Mouse (Mus musculus) MEL (cell line): ENCODE measurements around the gene Cyp2d11.

ENCODE experiments used
- CTCF ChIP-seq, 3 experiments: IDR thresholded peaks in 2 of 3; conservative IDR thresholded peaks in 1 of 3; 2 replicates each; pipeline ENCODE4 v1.5.1; 2011 to 2012; ENCODE audit warnings: low read length in 3 of 3, low read depth in 2 of 3, mild to moderate bottlenecking in 2 of 3, improper control_type of control experiment in 1 of 3, inconsistent platforms in 1 of 3, mixed read lengths in 1 of 3, moderate library complexity in 1 of 3; ENCODE audit not compliant: control insufficient read depth in 1 of 3, insufficient read depth in 1 of 3, poor library complexity in 1 of 3, severe bottlenecking in 1 of 3
- ELF1 ChIP-seq: IDR thresholded peaks from 2 replicates; pipeline ENCODE4 v1.6.1; 2014; ENCODE audit warnings: low read depth, mild to moderate bottlenecking, inconsistent platforms, low read length, improper control_type of control experiment, moderate library complexity
- GATA1 ChIP-seq: IDR thresholded peaks from 2 replicates; pipeline ENCODE4 v1.6.1; 2011; ENCODE audit warnings: low read depth, low read length, improper control_type of control experiment
- HCFC1 ChIP-seq: IDR thresholded peaks from 2 replicates; pipeline ENCODE4 v1.6.1; 2012; ENCODE audit warnings: low read depth, mild to moderate bottlenecking, inconsistent platforms, low read length, improper control_type of control experiment, moderate library complexity
- MAFK ChIP-seq: IDR thresholded peaks from 2 replicates; pipeline ENCODE4 v1.6.1; 2011; ENCODE audit warnings: low read depth, mild to moderate bottlenecking, low read length, improper control_type of control experiment, borderline replicate concordance
- POLR2A ChIP-seq, 2 experiments: IDR thresholded peaks; 2 replicates each; pipeline ENCODE4 v1.6.1; 2011 to 2012; ENCODE audit warnings: low read length in 2 of 2, mild to moderate bottlenecking in 2 of 2, control low read depth in 1 of 2, improper control_type of control experiment in 1 of 2, low read depth in 1 of 2, moderate library complexity in 1 of 2; ENCODE audit not compliant: control insufficient read depth in 1 of 2, insufficient read depth in 1 of 2, poor library complexity in 1 of 2
- ZNF384 ChIP-seq: IDR thresholded peaks from 2 replicates; pipeline ENCODE4 v1.6.1; 2012; ENCODE audit warnings: low read depth, mild to moderate bottlenecking, inconsistent platforms, low read length, improper control_type of control experiment

GRCm38 (mm10) chr15:82345820-82346470, 47.9 kb downstream of the Cyp2d11 start:
- TF ChIP-seq CTCF (IDR thresholded peaks at IDR 0.05 in 2 of 3, conservative IDR thresholded peaks at IDR 0.05 in 1 of 3; ENCODE audit: control insufficient read depth in 1 of 3, insufficient read depth in 1 of 3, low read depth in 2 of 3, low read length in 3 of 3, poor library complexity in 1 of 3, severe bottlenecking in 1 of 3) = no peak
- peak; percentile 71 to 75; a peak in 2 of 4 replicates for TF ChIP-seq POLR2A (IDR thresholded peaks at IDR 0.05; ENCODE audit: control insufficient read depth in 1 of 2, insufficient read depth in 1 of 2, low read depth in 1 of 2, low read length in 2 of 2, poor library complexity in 1 of 2)
- TF ChIP-seq ZNF384 = no peak
- TF ChIP-seq GATA1 = no peak
- peak; percentile 85 for TF ChIP-seq HCFC1
- TF ChIP-seq ELF1 = peak; percentile 65
- no peak for TF ChIP-seq MAFK
